Mouse (Mus musculus) lung, embryonic 14.5 days (tissue): Measurements from ENCODE around the gene Gpn2. TPM values are rescaled to one million over a fixed set of nuclear protein-coding genes. Genes with fewer than 3 reads are reported as not detected.

ENCODE experiments used
- ATAC-seq: fragments of 200-750 bp; cut with Nextera tagmentation; 2 replicates; pipeline ENCODE4 v1.8.0; 2017; ENCODE audit warnings: mild to moderate bottlenecking, moderate TSS enrichment, moderate library complexity; ENCODE audit not compliant: insufficient read depth
- DNase-seq: peaks from one replicate; pipeline ENCODE4 v3.0.0-alpha.2; 2015
- H3K27ac ChIP-seq: fragments of 300-500 bp; sonication (generic); 2 replicates; pipeline ENCODE4 v1.5.1; 2014; ENCODE audit warnings: low read depth, mild to moderate bottlenecking, moderate library complexity
- H3K27me3 ChIP-seq: fragments of 300-500 bp; sonication (generic); 2 replicates; pipeline ENCODE4 v1.6.1; 2014; ENCODE audit warnings: low read length, control low read depth; ENCODE audit not compliant: insufficient read depth
- H3K36me3 ChIP-seq: fragments of 300-500 bp; sonication (generic); 2 replicates; pipeline ENCODE4 v1.6.1; 2014; ENCODE audit warnings: control low read depth; ENCODE audit not compliant: insufficient read depth
- H3K4me1 ChIP-seq: fragments of 300-500 bp; sonication (generic); 2 replicates; pipeline ENCODE4 v1.6.1; 2014; ENCODE audit warnings: antibody characterized with exemption, control low read depth; ENCODE audit not compliant: insufficient read depth
- H3K4me2 ChIP-seq: fragments of 300-500 bp; sonication (generic); 2 replicates; pipeline ENCODE4 v1.6.1; 2014; ENCODE audit warnings: mild to moderate bottlenecking
- H3K4me3 ChIP-seq: fragments of 300-500 bp; sonication (generic); 2 replicates; pipeline ENCODE4 v1.5.1; 2014; ENCODE audit warnings: low read depth, low read length
- H3K9ac ChIP-seq: fragments of 300-500 bp; sonication (generic); 2 replicates; pipeline ENCODE4 v1.6.1; 2014
- H3K9me3 ChIP-seq: fragments of 300-500 bp; sonication (generic); 2 replicates; pipeline ENCODE4 v1.6.1; 2016; ENCODE audit warnings: low read depth, low read length, control low read depth
- CTCF ChIP-seq: IDR thresholded peaks from 2 replicates; pipeline ENCODE4 v1.5.1; 2016; ENCODE audit warnings: antibody characterized with exemption, low read depth
- WGBS: fragments of 180-500 bp; shearing (Covaris S2); extraction: QIAGEN DNeasy Blood & Tissue Kit; methylation state at CpG from one replicate; pipeline ENCODE4 v1.1.7; 2014; 5-methylcytosine and 5-hydroxymethylcytosine counted together
- polyA plus RNA-seq: library from polyadenylated mRNA; unstranded; fragments of >200 nt; fragmentation: Nextera tagmentation; extraction: Ambion mirVana; gene quantifications from 2 replicates; pipeline ENCODE4 v1.2.1, GENCODE M21; 2014

Gpn2 gene
- polyA plus RNA-seq, 1 experiment from 2014 or later = 23.7 TPM

DNA sequence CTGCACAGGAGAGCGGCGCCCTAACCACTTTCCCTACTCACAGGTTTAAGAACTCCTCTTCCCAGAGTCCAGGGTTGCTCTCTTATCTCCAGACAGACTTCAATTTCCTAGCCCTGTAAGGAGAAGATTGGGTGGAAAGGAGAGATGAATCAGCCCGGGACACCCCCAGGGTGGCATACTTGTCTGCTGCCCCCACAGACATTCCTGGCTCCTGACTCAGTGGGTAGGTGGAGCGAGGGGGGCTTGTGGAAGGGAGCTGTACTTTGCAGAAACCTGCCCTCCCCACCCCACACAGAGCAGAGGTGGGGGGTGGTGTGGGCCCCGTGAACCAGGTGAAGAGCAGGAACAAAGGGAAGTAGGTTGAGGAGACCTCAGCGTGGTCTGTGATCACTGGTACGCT, 11.4 kb downstream of the Gpn2 start:
- WGBS = 49% methylated on average over 7 of the region's 7 CpGs
- Histone ChIP-seq H3K4me1 (peaks cover 3% of the 10 kb centered on the region; the same call in 1 of the 2 replicates), H3K36me3 (peaks cover 14% of the 10 kb centered on the region), H3K4me3 (no peak overlapping the region), H3K9me3 (no peaks in the 10 kb centered on the region), H3K4me2 (no peak overlapping the region), H3K9ac (no peak overlapping the region; the same call in 1 of the 2 replicates), H3K27ac (no peak overlapping the region), H3K27me3 (peaks cover 16% of the 10 kb centered on the region; the same call in 1 of the 2 replicates)
- no peak for TF ChIP-seq CTCF
- ATAC-seq (no peak), DNase-seq (no peak)

DNA sequence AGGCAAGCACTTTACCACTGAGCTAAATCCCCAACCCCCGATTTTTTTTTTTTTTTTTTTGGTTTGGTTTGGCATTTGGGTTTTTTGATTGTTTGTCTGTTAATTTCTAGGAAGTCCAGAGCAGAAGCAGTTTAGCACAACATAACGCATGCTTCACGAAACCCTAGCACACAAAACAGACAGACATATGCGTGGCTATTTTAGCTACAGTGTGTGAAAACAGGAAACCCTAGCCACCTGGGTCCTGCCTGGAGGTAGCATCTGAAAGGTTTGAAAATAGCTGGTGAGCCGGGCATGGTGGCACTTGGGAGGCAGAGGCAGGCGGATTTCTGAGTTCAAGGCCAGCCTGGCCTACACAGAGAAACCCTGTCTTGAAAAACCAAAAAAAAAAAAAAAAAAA, 11.9 kb downstream of the Gpn2 start:
- Histone ChIP-seq H3K9ac (no peak overlapping the region), H3K27me3 (peaks cover 16% of the 10 kb centered on the region; the same call in 1 of the 2 replicates), H3K27ac (no peak overlapping the region), H3K4me3 (no peak overlapping the region), H3K36me3 (peaks cover 8% of the 10 kb centered on the region), H3K9me3 (no peaks in the 10 kb centered on the region), H3K4me2 (no peak overlapping the region), H3K4me1 (peaks cover 3% of the 10 kb centered on the region; the same call in 1 of the 2 replicates)
- ATAC-seq (no peak), DNase-seq (no peak)
- no peak for TF ChIP-seq CTCF
- 75% methylated on average over 6 of the region's 6 CpGs for WGBS

DNA sequence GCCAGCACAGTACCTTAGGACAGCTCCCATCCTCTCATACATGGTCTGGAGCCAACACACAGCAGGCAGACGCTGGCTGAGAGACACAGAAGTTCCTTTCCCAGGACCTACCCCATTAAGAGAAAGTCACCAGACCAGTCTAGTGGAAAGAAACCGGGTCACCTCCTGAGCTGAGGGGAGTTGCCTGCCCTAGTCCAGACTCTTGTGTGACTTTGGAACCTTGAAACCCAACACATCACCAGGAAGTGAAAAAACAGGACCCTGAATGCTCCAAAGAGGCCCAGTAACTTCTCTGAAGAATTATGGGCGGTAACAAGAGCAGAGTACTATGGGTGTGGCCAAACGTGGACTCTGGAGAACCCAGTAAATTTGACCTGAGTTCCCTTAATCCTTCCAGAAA, 14.5 kb downstream of the Gpn2 start:
- WGBS = 34% methylated on average over 4 of the region's 4 CpGs
- Histone ChIP-seq H3K36me3 (peaks cover 11% of the 10 kb centered on the region), H3K27ac (peak overlapping the region; percentile 60; the same call in 1 of the 2 replicates), H3K9ac (no peak overlapping the region), H3K4me1 (peaks cover 3% of the 10 kb centered on the region; the same call in 1 of the 2 replicates), H3K4me2 (peak overlapping the region; percentile 85), H3K4me3 (no peak overlapping the region), H3K27me3 (peaks cover 30% of the 10 kb centered on the region), H3K9me3 (no peaks in the 10 kb centered on the region)
- no peak for ATAC-seq
- peak; percentile 25 for DNase-seq
- no peak for TF ChIP-seq CTCF

DNA sequence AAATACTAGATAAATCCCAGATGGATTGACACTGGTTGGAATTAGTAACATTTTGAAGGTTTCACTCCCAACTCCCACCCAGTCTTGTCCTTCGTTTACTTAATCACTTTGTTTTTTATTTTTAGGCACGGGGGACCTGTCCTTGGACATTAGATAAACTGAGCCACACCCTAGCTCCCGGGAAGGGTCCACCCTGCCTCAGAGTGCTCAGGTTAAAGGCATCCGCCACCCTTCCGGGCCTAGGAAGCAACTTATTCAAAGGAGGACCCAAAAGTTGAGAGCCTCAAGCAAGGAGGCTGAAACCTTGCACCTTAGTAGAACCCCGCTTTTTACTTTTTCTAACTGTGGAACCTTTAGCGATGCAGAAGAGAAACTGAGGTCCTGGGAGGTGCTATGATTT, 15.0 kb downstream of the Gpn2 start:
- peak overlapping the region; percentile 53 for H3K9ac ChIP-seq
- peaks cover 3% of the 10 kb centered on the region; the same call in 1 of the 2 replicates for H3K4me1 ChIP-seq
- TF ChIP-seq CTCF = no peak
- H3K36me3 ChIP-seq = peaks cover 16% of the 10 kb centered on the region
- 11% methylated on average over 7 of the region's 7 CpGs for WGBS
- peak overlapping the region; percentile 85 for H3K4me2 ChIP-seq
- H3K9me3 ChIP-seq = no peaks in the 10 kb centered on the region
- peaks cover 30% of the 10 kb centered on the region for H3K27me3 ChIP-seq
- H3K27ac ChIP-seq = peak overlapping the region; percentile 54; the same call in 1 of the 2 replicates
- ATAC-seq (no peak), DNase-seq (no peak)
- H3K4me3 ChIP-seq = peak overlapping the region; percentile 52

DNA sequence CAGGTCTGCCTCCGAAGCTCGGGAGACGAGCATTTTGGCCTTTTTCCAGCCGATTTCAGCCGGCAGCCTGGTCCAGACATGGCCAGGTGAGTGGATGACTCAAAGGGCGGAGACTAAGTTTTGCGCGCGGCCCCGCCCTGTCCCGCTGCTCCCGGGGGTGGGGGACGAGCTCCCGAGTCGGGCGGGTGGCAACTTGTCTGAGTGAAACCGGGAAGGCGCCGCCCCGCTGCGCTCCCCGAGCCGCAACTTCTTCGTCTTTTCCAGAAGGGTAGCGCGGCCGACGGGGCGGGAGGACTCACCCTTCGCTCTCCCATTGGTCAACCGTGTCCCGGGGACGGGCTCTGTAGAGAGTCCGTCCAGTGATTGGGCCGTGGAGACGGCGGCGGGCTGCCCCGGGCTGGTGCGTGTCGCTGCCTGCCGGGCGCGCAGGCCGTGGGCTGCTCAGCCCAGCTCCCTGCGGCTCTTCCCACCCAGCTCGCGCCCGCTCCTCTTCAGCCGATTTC, 15.5 kb downstream of the Gpn2 start:
- Histone ChIP-seq H3K4me3 (peak overlapping the region; percentile 52), H3K9ac (peak overlapping the region; percentile 53), H3K36me3 (peaks cover 18% of the 10 kb centered on the region), H3K27me3 (peaks cover 30% of the 10 kb centered on the region), H3K4me2 (peak overlapping the region; percentile 85), H3K27ac (peak overlapping the region; percentile 54; the same call in 1 of the 2 replicates), H3K4me1 (peaks cover 3% of the 10 kb centered on the region; the same call in 1 of the 2 replicates), H3K9me3 (no peaks in the 10 kb centered on the region)
- TF ChIP-seq CTCF = no peak
- DNase-seq = peak; percentile 93
- WGBS = 1% methylated on average over 50 of the region's 50 CpGs
- peak; percentile 95 for ATAC-seq

DNA sequence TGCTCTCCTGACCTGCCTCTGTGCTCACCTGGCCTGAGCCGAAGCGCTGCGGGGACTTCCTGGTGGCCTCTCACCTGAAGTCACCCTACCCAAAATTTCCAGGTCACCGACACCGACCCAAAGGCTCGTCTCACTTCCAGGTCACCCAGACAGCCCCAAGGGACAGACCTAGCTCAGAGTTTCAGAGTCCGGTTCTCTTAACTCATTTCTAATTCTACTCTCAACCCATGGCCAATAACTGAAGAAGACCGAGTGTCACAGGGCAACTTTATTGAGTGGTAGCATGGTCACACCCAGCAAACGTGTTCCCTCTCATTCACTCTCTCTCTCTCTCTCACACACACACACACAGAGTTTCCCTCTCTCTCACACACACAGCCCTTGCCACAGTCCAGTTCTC, 16.1 kb downstream of the Gpn2 start:
- WGBS = 11% methylated on average over 9 of the region's 9 CpGs
- Histone ChIP-seq H3K9me3 (no peaks in the 10 kb centered on the region), H3K36me3 (peaks cover 18% of the 10 kb centered on the region), H3K4me3 (peak overlapping the region; percentile 52), H3K4me2 (peak overlapping the region; percentile 85), H3K27ac (peak overlapping the region; percentile 27; the same call in 1 of the 2 replicates), H3K27me3 (peaks cover 30% of the 10 kb centered on the region), H3K4me1 (peaks cover 3% of the 10 kb centered on the region; the same call in 1 of the 2 replicates), H3K9ac (peak overlapping the region; percentile 53)
- no peak for TF ChIP-seq CTCF
- ATAC-seq (no peak), DNase-seq (no peak)

DNA sequence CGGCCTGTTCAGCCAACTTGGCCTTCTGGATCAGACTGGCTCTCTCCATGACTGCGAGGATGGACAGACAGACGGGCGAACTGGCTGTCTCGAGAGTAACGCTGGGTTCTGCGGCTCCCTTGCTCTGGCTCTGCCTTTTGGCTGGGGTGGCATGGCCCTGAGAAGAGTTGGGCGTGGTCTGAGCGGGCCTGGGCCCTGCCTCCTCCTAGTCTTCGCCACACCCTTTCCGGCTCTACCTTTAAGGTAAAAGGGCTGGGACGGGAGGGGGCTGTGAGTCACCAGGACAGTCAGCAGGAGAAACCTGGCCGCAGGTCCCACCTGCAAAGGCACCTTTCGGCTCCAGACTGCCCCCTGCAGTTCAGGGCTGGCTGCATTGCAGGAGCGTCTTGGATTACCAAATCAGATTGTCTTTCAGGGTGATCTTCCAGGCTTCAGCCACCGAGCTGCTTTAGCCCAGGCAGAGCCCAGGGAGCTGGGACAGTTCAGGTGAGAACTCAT, 17.6 kb downstream of the Gpn2 start, which contains the start of gene Sfn:
TSS of gene Sfn (minus strand) at position 448 of the 498 bp plus-strand sequence.
- H3K4me3 ChIP-seq = peak within 1 kb of the TSS; percentile 26
- no peaks in the 10 kb centered on the region for H3K9me3 ChIP-seq
- 0 out of 2 replicates have a peak within 1 kb of the TSS, but pooled peaks have one; percentile 15 for H3K27ac ChIP-seq
- no peak within 1 kb of the TSS for H3K9ac ChIP-seq
- H3K27me3 ChIP-seq = peaks cover 30% of the 10 kb centered on the region
- peak within 1 kb of the TSS; percentile 51 for H3K4me2 ChIP-seq
- DNase-seq (peak; percentile 78), ATAC-seq (peak; percentile 35; the same call in 1 of the 2 replicates)
- H3K36me3 ChIP-seq = peaks cover 28% of the 10 kb centered on the region
- WGBS = 2% methylated on average over 16 of the region's 16 CpGs
- peaks cover 3% of the 10 kb centered on the region; the same call in 1 of the 2 replicates for H3K4me1 ChIP-seq
- TF ChIP-seq CTCF = peak; percentile 69
